Mouse (Mus musculus): ENCODE data around the gene Prkag2.

DNA sequence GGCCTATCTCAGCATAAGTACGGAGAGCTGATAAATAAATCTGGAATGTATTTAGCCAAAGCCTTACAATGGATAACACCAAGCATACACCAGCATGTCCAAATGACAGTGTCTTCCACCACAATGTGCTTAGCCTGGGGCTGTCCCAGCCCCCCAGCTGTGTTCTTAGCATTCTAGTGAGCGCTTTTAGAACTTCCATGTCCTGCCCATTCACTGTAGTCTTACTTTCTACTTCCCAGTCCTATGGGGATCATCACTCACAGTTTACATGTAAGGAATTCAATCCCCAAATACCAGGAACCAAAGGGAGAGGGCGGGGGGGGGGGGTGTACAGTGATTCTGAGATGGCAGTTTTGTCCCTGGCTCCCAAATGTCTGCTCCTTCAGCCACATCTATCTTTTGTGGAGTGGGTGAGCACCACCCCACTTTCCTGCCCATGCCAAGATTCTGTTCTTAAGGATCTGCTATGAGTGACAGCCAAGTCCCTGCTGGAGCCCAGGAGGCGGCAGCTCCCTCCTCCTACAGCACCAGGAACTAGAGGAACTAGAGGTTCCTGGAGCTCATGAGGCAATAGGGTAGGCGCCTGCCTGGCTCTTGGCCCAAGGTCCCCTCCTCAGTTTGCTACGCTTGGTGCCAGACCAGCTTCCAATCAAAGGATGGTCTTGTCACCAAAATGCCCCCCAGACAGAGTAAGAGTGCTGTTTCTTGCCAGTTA is 11.0 kb downstream of the Prkag2 start:
- no peak for TF ChIP-seq POLR2A (IDR thresholded peaks at IDR 0.05; ENCODE audit: extremely low read depth, insufficient read depth, low read length)
- TF ChIP-seq CTCF (IDR thresholded peaks at IDR 0.05; ENCODE audit: extremely low read depth, insufficient read depth, low read length), result no peak

All from cortical plate, adult 2 months (tissue).